Mouse (Mus musculus) testis, postnatal 10 days (tissue): ENCODE measurements around the gene Cchcr1.

Experiments
- DNase-seq: peaks from one replicate; pipeline ENCODE4 v3.0.0; 2021; ENCODE audit warnings: low spot score

Cchcr1 gene

GRCm38 (mm10) chr17:35514756-35515155 is 2.1 kb upstream of the Cchcr1 start:
- no peak for DNase-seq

- DNase-seq = no peak
These were observed 824 bp upstream of the Cchcr1 start for GRCm38 (mm10) chr17:35515911-35516640.

DNA sequence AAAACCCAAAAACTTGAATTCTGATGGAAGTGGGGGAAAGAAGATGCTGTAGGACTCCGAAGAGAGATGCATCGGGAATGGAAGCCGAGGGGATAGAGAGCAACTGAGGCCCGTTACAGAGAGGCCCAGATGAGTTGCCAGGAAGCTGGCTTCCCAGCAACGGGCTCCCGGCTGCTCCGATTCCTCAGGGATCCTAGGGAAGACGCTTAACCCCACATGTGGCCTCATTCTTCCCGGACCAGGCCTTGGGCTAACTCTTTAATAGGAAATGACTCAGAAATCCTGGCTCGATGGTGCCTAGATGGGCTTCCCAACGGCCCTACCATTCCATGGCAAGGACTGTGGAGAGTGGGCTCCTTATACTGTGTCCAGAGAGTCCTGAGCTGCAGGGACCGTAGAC is 626 bp downstream of the Cchcr1 start:
- DNase-seq = no peak

DNA sequence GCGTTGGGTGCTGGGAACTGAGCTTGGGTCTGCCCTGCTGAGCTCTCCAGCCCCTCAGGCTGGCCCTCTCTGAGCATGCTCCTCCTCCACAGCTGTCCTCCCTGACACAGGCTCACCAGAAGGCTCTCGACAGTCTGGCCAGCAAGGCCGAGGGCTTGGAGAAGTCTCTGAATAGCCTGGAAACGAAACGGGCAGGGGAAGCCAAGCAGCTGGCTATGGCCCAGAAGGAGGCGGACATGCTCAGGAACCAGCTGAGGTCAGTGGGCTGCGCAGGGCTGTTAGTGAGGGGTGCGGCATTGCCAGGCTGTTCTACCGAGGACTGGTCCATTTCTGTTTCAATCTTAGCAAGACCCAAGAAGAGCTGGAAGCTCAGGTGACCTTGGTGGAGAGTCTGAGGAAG is 7.5 kb downstream of the Cchcr1 start:
- no peak for DNase-seq

- no peak for DNase-seq
These were observed 9.7 kb downstream of the Cchcr1 start for GRCm38 (mm10) chr17:35526644-35527043.

- DNase-seq = no peak
These were observed 15.5 kb downstream of the Cchcr1 start for GRCm38 (mm10) chr17:35532360-35532759.

DNA sequence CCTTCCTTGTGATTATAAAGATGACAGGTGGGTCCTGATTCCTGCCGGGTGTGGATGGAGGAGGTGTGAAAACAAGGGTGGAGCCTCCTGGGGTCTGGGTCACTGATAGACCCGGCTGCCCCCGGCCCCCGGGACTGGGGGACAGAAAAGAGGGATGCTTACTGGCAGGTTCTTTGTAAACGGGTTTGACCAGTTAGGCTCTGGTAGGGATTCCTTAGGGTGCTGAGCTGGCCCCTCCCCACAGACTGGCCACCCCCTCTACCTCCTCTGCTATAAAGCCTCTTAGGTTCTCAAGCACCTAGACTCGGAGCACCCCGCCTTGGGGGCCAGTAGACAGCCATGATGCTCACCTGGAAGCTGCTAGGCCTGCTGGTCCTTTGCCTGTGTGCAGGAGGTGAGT is 16.0 kb downstream of the Cchcr1 start, which contains the start of gene Psors1c2:
Gene Psors1c2, plus strand, starts transcription at position 301 of the 400 bp plus-strand sequence.
- DNase-seq = no peak

DNA sequence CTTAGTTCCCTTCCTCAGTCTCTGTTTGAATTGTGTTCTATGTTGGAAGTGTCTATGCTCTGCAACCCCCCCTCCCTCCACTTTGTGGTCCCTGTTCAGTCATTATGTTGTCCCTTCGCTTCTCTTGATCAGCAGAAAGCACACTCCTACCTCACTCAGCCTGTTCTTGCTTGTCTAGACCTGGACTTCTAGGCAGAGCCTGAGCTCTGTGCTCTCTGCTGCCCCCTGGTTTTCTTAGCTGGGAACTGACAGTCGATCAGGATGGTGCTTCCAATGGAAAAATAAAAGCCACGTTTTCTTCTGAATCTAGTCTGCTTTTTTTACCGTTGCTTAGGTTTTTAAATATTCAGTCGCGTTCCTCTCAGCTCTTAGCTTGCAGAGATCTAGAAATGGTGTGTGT is 17.4 kb downstream of the Cchcr1 start:
- DNase-seq = peak; percentile 86

DNA sequence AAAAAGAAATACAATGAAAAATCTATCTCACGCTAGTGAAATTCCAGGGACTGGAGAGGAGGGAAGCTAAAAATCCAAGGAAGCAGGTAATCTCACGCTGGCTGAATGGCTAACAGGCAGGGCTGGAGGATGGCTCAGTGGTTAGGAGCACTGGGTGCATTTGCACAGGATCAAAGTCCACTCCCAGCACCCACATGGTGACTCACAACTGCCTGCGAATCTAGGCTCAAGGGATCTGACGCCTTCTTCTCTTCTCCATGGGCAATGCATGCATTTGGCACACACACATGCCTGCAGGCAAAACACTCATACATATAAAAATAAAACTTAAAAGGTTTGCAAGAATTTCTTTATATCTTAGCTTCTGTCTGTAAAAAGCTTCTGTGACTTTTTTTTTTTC is 20.5 kb downstream of the Cchcr1 start:
- DNase-seq = no peak

GRCm38 (mm10) chr17:35538476-35538875 is 21.6 kb downstream of the Cchcr1 start:
- DNase-seq = no peak

GRCm38 (mm10) chr17:35539540-35539939 is 22.6 kb downstream of the Cchcr1 start:
- DNase-seq = no peak

GRCm38 (mm10) chr17:35542761-35543411 is 26.0 kb downstream of the Cchcr1 start:
- DNase-seq = no peak

GRCm38 (mm10) chr17:35543412-35543861 is 26.5 kb downstream of the Cchcr1 start:
- no peak for DNase-seq

DNA sequence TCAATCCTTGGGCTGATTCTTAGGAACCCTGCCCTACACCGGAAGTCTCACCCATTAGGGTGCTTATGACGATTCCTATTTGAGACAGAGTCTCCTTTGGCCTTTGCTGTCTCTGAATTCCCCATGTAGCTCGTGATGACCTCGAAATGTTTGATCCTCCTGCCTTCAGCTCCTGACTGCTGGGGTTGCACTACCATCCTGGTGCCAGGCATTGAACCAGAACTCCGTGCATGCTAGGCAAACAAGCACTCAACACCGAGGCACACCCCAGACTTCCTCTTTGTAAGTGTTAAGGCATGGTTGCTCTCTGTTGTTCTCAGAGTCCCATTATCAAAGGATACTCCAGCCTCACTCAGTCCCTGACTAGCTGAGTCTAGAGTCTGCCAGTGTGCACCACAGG is 27.1 kb downstream of the Cchcr1 start:
- DNase-seq = no peak

DNA sequence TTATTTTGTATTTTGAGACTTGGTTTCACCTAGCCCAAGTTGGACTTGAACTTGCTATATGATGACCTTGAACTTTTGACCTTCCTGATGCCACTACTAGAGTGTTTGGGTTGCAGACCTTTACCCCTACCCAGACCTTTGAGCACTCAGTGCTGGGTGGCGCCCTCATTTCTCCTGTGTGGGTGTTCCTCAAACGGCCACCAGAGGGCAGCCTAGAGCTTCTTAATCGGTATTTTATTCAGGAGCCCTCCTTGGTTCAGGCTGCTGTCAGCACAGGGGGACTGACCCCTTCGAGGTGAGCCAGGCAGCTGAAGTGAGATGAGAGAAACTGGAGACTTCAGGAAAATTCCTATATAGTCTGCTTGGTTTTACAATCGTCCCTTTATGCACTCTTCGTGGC is 27.8 kb downstream of the Cchcr1 start:
- peak; percentile 83 for DNase-seq

DNA sequence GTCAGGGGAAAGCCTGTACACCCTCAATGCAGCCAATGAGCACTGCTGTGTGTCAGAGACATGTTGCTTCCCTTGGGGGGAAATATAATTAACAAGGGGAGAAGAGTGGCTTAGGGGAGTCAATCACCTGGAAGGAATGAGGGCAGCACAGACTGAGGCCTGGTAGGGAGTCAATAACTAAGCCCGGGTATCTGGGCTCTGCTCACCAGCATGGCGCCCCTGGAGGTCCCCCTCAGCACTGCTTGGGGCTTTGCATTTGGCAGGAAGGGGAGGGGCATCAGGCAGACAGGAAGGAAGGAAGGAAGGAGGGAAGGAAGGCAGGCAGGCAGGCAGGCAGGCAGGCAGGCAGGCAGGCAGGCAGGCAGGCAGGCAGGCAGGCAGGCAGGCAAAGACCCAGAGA is 30.6 kb downstream of the Cchcr1 start:
- no peak for DNase-seq

GRCm38 (mm10) chr17:35548636-35549035 is 31.7 kb downstream of the Cchcr1 start:
- no peak for DNase-seq

DNA sequence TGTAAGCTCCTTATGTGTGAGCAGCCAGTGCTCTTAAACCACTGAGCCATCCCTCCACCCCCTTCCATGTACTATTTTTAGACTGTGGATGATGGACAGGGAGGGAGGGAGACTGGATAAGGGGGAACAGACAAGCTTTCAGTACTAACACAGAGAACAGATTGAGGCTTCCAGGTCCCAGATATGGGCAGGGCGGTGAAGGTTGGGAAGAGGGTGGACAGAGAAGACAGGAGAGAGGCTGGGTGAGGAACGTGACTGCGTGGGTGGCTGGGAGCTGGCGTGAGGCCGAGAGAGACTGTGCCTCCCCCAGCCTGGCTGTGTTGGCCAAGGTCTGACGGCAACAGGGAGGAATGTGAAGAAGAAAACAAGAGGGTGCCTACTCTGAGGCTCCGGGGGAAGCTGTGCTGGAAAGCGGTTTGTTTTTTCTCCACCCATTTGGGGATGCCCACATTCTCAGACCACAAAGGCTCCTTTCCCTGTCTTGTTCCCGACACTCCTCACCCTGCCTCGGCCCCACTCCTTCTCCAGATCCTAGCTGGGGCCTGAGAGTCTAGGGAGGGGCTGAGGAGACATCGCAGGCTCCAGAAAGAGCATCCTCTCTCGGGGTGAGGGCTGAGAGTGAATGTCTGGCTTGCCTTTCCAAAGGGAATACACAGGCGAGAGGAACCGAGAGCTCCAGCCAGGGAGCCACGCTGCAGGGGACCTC is 32.7 kb downstream of the Cchcr1 start:
- peak; percentile 94 for DNase-seq

DNA sequence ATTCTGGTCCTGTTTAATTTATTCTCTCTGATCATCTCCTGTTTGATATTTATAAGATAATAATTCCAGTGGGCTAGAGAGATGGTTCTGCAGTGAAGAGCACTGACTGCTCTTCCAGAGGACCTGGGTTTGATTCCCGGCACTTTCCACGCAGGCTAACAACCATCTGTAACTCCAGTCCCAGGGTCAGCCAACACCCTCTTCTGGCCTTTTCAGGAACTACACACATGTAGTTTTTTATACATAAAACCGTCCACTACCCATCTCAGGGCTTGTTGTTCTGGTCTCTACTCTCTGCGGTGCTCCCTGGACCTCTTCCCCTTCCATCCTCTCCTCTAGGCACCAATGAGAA is 33.2 kb downstream of the Cchcr1 start:
- no peak for DNase-seq

GRCm38 (mm10) chr17:35550871-35551270 is 34.0 kb downstream of the Cchcr1 start:
- no peak for DNase-seq

- no peak for DNase-seq
These were observed 35.0 kb downstream of the Cchcr1 start, which contains the start of gene Cdsn for GRCm38 (mm10) chr17:35551881-35552414. TSS of gene Cdsn (plus strand) at chr17:35552128.

DNA sequence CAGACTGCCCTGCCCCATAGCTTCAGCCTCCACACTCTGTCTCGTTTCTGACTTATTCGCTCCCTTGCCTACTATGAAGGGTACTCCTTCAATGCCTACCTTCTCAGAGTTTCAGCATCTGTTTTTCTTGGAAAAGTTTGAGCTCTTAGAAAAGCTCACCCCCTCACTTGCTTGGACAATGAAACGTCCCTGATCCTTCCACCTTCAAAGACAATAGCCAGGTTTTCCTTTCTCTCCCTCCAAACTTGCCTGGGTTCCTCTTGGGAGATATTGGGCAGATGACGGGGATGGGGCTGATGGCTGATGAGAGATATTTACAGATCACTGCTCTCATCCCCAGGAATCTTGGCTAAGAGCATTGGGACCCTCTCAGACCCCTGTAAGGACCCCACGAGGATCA is 37.4 kb downstream of the Cchcr1 start:
- no peak for DNase-seq
